Mouse (Mus musculus) right cerebral cortex, adult 2 months (tissue): ENCODE data around the gene Mllt3.

Source experiments
- DNase-seq, 2 experiments: peaks; one replicate each; pipeline ENCODE4 v3.0.0; 2021 to 2022; ENCODE audit warnings: low spot score in 2 of 2

Mllt3 gene

DNA sequence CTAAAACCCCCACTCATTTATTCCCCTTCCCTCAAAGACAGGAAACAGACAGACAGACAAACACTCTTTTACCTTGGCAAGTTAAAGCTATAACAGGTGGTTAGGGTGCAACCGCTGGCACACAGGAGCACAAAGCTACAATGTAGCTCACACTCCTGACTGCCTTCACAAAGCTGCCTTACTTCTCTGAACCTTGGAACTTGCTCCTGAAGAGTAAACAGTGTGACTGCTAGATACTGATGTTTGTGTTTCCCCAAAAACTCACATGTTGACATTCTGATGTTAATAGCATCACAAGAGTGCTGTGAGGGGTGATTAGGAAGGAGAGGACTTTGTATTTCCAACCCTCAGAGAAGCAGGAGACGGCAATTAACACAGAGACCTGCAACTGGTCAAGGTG is 151.6 kb downstream of the Mllt3 start:
- no peak for DNase-seq

DNA sequence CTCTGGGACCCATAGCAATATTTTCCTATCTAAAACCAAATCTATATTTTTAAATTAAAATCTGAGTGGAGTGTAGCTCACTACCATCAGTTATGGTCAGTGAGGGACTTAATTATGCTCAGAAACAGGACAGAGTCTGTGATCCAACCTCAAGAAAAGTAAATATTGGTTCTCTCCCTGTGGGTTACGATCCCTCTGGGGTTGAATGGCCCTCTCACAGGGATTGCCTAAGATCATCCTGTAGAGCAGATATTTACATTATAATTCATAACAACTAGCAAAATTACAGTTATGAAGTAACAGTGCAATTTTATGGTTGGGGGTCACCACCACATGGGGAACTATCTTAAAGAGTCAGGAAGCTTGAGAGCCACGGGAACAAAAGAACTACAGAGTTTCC is 152.9 kb downstream of the Mllt3 start:
- DNase-seq: no peak

DNA sequence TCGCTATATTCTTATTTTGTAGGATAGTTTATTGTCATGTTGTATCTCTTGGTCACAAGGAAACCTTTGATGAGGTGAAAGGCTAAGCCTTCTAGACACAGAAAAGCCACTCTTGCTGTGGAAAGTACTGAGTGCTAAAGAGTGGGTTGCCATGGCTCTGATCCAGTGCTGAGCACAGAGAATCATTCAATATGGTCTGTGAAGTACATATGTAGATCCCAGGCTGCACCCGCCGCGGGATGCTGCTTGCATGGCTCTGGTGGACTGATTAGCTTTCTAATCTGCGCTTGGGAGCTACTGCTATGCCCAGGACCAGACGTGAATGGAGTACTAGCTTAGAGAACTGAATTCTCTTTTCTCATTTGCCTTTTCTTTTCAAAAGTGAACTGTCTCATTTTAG is 154.5 kb downstream of the Mllt3 start:
- no peak for DNase-seq

DNA sequence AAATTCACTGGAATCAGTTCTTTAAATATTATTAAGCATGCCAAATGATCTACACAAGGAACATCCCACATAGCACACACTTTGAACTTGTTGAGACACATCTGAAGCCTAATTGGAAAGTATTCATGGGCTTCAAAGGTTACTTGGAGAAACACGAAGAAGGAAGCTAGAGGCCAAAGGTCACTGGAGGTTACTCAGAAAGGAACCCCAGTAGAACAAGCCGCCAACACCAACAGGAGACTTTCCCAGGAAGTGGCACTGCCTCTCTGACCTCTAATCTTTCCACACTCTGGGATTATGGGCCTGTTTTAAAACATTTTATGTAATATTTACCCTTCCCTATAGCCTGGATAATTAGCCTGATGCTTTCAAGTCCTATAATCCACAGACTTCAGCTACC is 162.6 kb downstream of the Mllt3 start:
- no peak for DNase-seq

DNA sequence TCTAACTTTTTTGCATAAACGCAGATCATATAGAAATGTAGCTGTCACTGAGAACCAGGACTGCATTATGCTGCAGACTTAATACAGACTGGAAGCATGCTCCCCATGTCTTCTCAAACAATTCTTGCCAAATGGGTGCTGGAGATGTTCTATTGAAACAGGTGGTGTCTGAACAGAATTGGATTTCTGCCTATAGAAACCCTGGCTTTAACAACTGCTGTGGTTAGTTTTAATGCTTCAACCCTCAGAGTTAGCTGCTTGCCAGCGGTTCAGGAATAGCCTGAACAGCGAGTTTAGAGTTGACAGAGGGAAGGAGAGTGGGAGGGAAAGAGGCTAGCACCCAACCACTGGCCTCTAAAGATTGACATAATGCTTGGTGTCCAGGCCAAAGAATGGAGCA is 166.6 kb downstream of the Mllt3 start:
- peak in 1 of 2 experiments; percentile 25 for DNase-seq

DNA sequence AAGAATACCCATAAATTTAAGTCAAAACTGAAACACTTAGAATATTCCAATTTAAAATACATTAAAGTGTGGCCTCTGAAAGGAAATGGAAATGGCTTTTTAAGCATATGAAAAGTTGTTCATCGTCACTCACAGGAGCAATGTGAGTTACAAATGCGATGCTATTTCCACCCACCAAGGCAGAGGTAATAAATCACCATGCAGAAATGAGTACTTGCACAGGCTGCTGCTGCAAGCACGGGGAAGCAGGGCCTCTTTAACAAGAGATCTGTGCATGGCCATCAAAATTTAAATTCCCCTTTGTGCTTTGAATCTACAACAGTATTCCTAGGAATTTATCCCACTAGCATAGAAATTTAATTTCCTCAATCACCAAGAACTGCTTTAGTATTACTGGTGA is 167.3 kb downstream of the Mllt3 start:
- no peak for DNase-seq

DNA sequence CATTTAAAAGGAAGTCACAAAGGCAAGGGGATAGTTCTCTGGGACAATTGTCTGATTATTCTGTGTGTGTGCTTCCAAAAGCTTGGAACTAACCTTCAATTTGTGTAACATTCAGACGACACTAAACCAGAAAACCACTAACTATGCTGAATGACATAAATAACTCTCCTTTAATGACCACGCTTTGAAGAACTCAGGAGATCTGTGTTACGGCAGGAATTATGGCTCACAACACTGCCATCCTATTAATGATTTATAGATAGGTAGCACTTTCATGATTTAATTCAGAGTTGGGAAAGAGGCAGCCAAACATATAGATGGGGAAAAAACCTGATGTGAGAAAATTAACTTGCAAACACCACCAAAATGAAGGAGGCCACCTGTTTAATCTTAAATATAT is 168.1 kb downstream of the Mllt3 start:
- no peak for DNase-seq

DNA sequence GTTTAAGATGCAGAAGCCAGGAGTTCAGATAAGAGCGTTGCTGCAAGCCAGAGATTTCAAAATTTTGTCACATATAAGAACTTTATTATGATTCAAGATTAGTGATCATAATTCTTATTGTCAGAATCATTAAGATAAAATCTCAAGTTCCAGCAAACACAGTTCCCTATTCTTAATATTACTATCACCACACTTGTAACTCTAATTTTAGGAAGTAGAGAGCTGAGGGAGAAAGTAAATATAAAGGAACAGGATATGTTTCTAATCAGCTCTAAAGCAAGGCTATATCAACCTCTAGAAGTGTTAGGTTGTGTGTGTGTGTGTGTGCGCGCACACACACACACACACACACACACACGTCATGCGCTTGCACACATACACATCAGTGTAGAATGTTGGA is 170.0 kb downstream of the Mllt3 start:
- no peak for DNase-seq

DNA sequence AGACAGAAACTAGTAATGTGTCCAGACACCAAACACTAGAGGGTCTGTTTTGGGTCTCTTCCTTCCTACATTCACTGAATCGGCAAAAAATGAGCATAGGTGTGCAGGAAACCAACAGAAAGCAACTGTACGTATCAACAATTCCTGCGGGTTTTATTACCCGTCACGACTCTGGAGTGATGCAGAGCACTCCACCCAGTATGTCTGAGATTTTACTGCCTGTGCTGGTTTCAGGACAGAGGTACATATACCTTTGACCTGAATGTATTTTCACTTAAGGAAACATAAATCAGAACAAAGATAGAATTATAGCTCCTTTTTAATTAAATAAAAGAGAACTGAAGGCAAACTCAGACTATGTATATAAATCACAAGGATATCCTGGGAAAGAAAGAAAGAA is 172.4 kb downstream of the Mllt3 start:
- no peak for DNase-seq

DNA sequence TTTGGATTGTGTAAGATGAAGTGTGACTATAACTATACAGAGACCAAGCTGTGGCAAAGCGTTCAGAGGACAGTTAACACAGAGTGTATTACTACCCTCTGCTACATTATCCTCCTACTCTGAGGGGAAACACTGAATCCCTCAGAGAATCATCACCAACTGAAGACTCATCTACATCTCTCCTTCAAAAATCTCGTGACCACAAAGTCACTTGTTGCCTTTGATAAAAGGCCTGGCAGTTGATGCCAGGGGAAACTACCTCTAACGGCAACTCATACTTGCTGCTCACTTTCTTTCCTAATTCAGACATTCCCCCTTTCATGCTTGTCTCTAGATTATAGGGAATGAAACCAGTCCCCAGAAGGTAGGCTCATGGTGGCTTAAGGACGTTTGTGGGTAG is 174.0 kb downstream of the Mllt3 start:
- DNase-seq: no peak

DNA sequence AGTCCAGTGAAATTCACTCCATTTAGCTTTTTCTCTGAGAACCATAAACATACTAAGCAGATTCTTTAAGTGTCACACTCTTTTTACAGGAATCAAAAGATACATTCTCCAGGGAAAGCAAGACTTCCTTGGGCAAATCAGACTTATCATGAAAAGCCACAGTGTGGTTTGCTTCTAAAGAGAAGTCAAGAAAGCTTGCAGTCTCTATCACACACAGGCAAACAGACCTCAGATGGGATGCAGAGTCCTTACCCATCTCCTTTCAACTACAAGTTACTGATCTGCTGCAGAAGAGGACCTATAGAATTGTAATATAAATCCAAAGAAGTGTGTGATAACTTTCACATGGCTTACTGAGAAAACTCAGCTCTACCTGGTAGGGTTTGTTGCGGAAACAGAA is 175.2 kb downstream of the Mllt3 start:
- no peak for DNase-seq

DNA sequence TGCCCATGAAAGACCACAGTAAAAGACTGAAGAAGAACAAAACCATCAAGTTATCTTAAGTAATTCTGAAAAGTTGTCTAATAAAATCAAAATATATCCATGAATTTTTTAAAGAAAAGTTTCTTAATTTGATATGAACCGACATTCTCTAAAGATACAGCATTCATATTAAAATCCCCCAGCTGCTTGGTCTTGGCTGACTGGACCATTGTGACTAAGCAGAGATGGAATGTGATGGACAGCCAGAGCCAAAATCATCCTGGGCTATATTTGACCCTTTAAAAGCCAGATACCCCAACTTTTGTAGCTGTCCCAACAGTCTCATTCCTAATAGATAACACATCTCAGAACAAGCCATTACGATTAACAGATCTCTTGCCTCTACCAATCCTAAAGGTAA is 180.7 kb downstream of the Mllt3 start:
- no peak for DNase-seq

DNA sequence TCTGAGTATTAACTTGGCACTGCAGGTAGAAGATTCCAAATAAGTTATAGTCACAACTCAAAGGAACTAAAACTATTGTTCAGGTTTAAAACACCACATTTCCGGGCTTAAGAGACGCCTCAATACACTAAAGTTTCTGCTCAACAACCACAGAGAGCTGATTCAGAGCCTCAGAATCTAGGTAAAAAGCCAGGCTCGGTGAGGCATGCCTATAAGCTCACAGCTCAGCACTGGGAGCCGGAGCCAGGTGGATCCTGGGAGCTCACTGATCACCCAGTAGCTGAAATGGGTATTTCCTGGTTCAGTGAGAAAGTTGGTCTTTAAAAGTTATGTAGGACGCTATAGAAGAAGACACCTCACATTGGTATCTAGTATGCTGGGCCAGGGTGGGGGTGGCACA is 183.1 kb downstream of the Mllt3 start:
- DNase-seq: no peak

DNA sequence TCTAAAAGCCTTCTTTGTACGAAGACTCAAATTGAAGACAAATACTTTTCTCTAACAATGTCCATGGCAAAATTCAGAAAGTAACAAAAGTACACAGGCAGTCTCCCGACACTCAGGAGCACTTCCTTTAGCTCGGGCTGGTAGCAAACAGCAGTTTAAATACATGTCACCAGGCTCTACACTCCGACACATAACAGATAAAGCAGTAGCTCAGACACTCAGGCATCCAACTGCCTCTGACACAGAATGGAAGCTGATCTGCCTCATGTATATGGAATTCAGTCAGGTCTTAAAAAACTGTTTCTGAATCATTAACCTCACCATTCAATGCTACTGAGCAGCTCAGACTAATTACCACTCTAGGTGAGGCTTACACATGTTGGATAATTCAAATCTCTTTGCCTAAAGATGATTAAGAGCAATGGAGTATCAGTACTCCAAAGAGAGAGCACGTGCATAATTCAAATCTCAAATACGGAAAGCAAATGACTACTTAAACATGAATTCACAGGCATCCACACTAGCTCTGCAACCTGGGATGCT is 188.4 kb downstream of the Mllt3 start:
- DNase-seq: no peak

DNA sequence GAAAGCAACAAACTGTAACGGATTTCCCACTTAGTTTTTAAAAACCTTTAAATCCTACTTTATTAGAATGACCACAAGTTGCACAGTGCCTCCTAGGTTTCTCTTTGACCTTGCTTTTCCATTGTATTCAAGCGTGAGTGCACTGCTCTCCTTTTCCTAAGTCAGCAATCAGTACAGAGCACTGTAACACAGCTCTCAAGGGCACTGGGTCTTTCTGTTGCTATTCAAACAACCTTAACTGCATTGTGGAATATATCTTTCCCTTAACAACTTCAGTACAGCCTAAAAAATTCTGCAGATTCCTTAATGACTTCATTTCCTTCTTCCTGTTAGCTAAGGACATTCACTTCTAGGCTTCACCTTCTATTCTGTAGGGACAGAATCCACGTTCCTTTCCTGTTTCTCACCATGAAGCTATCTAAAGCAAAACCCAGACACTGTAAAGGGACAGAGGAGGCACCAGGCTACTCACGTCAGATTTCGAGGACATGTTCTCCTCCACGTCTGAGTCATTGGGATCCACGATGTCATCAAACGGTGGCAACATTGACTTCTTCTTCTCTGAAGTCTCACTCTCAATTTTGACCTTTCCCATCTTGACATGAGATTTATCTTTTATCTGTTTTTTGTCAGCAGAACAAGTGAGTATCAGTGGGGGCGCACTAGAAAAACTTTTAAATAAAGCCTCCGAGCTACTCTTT is 192.8 kb downstream of the Mllt3 start:
- no peak for DNase-seq

DNA sequence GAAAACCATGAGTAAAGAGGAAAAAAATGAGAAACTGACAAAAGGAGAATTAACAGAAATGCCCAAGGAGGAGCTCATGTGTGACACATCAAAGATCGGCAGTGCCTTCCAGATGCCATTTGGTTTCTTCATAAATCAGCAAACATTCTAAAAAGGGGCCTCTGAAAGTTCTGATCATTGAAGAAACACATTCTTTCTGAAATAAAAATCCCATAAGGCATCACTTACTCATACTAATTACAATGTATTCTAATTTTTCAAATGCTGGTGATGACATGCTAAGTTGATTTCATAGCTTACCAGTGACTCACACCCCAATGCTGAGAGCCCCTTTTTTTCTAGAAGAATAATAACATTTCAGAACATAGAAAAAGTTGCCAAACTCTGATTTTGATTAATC is 194.4 kb downstream of the Mllt3 start:
- DNase-seq: no peak

DNA sequence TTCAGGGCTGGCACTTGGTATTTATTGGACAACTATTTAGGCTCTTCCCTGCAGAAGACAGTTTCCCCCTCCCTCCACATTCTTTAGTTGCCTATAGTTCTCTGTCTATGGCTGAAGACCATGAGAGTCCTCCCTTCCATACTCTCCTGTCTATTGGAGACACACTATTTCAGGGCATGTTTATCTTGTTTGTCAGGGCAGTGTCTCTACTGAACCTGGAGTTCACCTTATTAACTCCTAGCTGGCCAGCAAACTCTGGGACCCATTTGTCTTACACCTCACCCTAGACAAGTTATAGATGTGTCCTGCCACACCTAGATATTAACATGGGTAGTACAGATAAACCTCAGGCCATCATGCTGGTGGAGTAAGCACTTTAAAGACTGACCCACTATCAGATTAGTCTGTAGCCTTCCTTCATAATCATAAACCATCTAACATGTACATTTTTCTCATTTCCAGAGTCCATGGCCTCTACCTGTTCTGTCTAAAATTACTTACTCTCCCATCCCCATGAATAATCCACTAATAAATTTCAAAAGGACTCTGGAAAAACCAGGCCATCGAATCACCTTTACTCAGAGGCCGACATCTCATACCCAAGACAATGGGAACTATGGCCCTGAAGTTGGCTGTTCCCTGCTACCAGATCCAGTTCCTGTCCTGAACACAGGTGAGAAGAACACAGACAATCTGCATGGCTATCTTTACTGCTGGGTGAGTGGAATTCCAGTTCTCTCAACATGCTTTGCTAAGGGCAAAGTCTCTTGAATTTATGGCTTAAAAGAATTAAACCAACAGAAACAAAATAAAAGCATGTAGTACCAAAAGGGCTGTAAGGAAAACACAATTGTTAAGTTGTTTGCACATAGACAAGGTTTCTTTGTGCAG is 195.4 kb downstream of the Mllt3 start:
- no peak for DNase-seq

DNA sequence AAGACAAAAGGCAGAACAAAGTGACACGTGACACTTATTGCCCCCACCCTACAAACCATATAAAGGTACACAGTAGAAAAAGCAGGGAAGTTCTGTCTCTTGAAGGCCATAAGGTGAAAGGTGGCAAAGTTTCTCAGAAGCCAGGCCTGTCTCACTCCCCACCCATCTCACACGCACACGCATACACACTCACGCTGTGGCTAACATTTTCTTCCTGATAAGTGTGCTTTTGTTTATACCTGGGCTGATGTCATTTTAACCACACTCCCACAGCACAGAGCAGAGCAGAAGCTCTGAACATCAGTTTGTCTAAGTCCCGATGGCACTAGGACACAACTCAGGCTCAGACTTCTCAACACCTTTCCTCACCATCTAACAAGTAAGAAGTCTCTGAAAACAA is 196.9 kb downstream of the Mllt3 start:
- no peak for DNase-seq

DNA sequence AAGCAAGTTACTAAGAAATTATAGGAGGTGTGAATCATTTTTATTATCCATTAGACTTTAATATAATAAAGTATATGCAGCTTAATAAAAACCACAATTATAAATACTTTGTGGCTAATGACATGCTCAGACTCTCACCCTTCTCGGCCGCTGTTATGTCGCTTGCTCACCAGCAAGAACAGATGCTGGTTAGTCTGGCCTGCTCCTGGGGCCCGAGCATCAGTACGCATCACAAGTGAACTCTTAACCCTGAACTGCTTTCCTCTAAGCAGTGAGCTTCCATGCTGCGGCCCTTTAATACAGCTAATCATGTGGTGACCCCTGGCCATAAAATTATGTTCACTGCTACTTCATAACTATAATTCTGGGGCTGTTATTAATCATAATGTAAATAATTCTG is 198.0 kb downstream of the Mllt3 start:
- DNase-seq: no peak

DNA sequence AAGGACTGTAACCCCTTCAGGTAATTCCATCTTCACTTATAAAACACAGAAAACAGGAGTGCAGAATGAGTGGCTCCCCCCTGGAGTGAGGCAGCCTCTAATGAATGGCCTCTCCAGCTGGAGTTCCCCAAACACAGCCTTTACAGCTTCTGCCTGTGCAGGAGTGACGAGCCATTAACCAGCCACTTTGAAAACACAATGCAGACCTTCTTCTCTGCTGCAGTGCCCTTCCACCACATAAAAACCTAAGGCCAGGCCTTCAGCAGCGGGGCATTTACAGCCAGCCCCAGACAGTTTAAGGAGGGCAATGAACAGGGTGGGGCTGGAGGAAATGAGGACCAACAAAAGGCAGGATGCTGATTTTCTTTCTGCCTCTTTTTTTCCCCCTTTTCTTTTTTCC is 198.9 kb downstream of the Mllt3 start:
- DNase-seq: no peak

DNA sequence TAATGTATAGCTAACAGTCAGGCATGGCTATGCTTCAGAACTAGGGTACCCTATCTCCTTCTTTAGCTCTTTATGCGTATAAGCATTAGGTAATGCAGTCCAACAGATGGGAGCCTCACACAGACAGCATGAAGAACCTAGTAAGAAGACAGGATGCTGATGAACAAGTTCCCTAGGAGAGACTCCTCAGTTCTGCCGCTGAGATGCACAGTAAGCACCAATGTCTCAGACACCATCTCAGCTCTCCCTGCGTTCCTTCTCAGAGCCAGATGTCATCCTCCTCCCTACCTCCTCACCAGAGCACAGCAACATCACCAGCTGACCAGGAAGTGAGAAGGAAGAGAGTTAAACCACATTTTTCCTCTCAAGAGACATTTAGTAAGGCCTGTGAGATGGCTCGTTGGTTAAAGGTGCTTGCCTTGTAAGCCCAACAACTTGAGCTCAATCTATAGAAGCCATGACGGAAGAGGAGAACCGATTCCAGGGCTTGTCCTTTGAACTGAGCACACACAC is 202.3 kb downstream of the Mllt3 start:
- no peak for DNase-seq

DNA sequence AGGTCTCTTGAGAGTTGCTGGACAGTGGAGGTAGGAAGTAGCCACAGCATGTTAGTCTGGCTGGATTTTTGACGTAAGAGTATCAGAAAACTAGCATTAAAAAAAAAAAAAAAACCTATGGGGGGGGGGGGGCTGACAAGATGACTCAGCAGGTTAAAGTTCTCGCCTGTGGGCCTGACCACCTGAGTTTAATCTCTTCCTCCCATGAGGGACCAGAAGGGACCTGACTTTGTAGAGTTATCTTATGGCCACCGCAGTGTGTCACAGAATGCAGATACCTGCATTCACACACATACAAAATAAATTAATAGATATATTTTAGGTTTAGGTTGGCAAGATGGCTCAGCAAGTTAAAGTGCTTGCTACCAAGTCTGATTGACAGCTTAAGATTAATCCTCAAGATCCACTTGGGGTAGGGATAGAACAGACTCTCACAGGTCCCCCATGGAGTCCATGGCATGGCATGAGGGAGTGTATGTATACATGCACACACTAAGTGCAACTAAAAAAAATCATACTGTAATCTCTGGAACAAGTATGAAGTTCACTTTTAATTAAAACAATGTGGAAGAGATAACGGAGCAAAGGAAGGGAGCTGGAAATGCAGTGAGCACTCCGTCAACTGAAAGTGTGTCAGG is 203.6 kb downstream of the Mllt3 start:
- DNase-seq: no peak
